Mouse (Mus musculus): Measurements from ENCODE around the gene Rdh5. TPM values are rescaled to one million over a fixed set of nuclear protein-coding genes. Genes with fewer than 3 reads are reported as not detected.

The Rdh5 gene
- polyA plus RNA-seq, 1 experiment from 2014 or later: 19.3 TPM

DNA sequence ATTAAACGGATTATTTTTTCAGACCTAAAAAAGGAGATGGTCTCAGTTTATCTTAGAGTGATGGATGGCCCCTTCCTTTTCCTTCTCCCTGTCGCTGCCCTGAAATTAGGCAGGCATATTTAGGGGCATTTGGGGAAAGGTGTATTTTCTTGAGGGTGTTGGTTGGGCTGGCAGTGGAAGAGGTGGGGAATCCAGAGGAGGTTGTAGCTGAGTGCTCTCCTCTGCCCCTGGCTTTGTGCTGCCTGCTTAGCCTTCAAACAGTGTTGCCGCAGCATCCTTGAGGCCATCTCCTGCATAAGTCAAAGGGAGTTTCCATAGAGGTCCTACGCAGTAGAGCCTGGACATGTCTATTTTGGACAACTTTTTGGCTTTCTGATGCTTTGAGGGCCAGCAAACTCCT, 9.9 kb downstream of the Rdh5 start:
- no peak overlapping the region for H3K9ac ChIP-seq
- peaks cover 32% of the 10 kb centered on the region for H3K4me1 ChIP-seq (replicated peaks)
- no peak overlapping the region for H3K27ac ChIP-seq
- H3K4me3 ChIP-seq: no peak overlapping the region
- H3K4me2 ChIP-seq: no peak overlapping the region
- no peaks in the 10 kb centered on the region for H3K9me3 ChIP-seq
- 78% methylated on average over 4 of the region's 4 CpGs for WGBS
- peaks cover 15% of the 10 kb centered on the region; the same call in 1 of the 2 replicates for H3K27me3 ChIP-seq
- H3K36me3 ChIP-seq: peaks cover 15% of the 10 kb centered on the region
- ATAC-seq (ENCODE audit: low FRiP score): no peak

DNA sequence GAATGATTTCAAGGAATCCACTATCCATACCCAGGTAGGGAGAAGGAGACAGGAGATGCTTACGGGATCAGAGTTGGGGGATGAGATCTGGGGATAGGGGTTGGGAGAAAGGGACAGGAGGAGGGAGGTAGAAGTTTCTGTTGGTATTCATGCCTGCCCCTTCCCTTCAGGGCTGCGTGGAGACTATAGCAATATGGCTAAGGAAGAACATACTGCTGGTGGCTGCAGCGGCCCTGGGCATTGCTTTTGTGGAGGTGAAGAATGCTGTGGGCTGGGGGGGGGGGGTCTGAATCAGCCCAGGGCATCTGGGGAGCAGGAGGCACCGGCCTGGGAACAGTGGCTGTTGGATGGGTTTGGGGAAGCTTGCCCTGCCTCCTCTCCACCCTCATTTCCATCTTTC, 10.4 kb downstream of the Rdh5 start:
- no peak for ATAC-seq (ENCODE audit: low FRiP score)
- Histone ChIP-seq H3K36me3 (0 out of 2 replicates have a peak, but pooled peaks cover 10% of the 10 kb centered on the region), H3K4me2 (no peak overlapping the region), H3K9me3 (no peaks in the 10 kb centered on the region), H3K4me3 (no peak overlapping the region), H3K9ac (no peak overlapping the region), H3K4me1 (replicated peaks) (peaks cover 31% of the 10 kb centered on the region), H3K27ac (no peak overlapping the region), H3K27me3 (peaks cover 17% of the 10 kb centered on the region; the same call in 1 of the 2 replicates)
- WGBS: 75% methylated on average over 4 of the region's 4 CpGs

DNA sequence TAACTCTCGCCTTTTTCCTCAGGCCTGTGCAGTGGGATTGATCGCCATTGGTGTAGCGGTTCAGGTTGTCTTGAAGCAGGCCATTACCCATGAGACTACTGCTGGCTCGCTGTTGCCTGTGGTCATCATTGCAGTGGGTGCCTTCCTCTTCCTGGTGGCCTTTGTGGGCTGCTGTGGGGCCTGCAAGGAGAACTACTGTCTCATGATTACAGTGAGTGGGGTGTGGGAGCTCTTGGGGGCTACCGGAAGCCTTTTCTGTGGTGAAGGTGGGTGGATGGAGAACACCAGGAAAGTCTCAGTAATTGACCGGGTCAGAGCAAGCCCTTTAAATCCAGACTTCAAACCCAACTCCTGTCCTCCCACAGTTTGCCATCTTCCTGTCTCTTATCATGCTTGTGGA, 11.3 kb downstream of the Rdh5 start:
- peak overlapping the region; percentile 72; the same call in 1 of the 2 replicates for H3K4me3 ChIP-seq
- H3K27me3 ChIP-seq: peaks cover 17% of the 10 kb centered on the region; the same call in 1 of the 2 replicates
- no peak overlapping the region for H3K9ac ChIP-seq
- no peak overlapping the region for H3K27ac ChIP-seq
- H3K9me3 ChIP-seq: no peaks in the 10 kb centered on the region
- H3K36me3 ChIP-seq: 0 out of 2 replicates have a peak, but pooled peaks cover 3% of the 10 kb centered on the region
- H3K4me2 ChIP-seq: peak overlapping the region; percentile 76
- H3K4me1 ChIP-seq (replicated peaks): peaks cover 31% of the 10 kb centered on the region
- no peak for ATAC-seq (ENCODE audit: low FRiP score)
- 93% methylated on average over 6 of the region's 6 CpGs for WGBS

DNA sequence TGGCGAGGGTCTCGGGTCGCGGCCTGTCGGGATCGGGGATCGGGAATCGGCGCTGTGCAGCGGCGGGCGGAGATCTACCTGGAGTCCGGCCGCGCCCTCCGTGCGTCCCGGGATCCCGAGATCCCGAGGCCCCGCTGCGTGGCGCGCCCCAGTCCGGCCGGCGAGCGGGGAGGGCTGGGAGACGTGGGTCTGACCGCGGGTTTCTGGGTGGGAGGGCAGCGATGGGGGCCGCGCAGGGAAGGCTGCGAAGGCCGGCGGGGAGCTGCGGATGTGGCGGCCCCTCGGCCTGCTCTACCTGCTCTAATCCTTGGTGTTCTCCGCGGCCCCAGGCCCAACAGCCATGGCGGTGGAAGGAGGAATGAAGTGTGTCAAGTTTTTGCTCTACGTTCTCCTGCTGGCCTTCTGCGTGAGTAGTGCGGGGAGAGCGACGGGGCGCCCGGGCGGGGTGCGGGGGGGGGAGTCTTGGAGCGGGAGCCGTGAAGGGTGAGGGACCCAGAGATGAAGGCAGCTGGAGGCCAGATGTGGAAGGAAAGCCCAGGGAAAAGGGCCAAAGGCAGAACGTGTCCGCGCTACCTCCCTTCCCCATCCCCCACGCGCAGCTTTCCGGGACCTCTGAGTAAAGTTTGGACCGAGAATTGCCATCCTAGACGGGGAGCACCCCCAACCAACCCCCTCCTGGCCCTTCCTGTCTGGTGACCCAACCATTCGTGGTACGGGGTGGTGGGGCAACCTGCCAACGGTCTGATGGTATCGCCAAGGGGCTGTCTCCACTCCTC, 12.4 kb downstream of the Rdh5 start:
- no peaks in the 10 kb centered on the region for H3K9me3 ChIP-seq
- H3K4me2 ChIP-seq: peak overlapping the region; percentile 76
- peaks cover 17% of the 10 kb centered on the region; the same call in 1 of the 2 replicates for H3K27me3 ChIP-seq
- peak overlapping the region; percentile 64 for H3K27ac ChIP-seq
- peak overlapping the region; percentile 86 for H3K9ac ChIP-seq
- 2% methylated on average over 46 of the region's 66 CpGs for WGBS
- 0 out of 2 replicates have a peak, but pooled peaks cover under 1% of the 10 kb centered on the region for H3K36me3 ChIP-seq
- peak; percentile 52 for ATAC-seq (ENCODE audit: low FRiP score)
- H3K4me1 ChIP-seq (replicated peaks): peaks cover 31% of the 10 kb centered on the region
- H3K4me3 ChIP-seq: peak overlapping the region; percentile 72

DNA sequence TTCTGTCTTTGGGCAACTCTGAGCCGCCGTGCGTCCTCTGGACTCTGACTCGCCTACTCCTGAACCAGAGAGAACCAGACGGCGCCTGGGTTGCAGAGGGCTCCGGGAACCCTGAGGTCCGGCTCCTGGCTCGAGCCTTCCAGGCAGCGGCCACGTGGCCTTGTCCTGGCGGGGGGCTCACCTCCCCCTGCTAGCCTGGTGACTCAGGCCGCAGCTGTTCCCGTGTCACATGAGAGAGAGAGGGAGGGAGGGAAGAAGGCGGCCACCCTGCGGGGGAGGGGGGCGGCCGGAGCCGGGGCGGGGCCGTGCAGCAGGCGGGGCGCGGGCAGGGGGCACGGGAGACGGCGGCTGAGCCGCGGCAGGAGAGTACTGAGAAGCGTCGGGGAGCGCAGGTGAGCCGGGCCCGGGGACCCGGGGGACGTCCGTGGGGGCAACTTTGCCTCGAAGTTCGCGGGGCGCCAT, 13.1 kb downstream of the Rdh5 start:
- Histone ChIP-seq H3K27me3 (peaks cover 17% of the 10 kb centered on the region; the same call in 1 of the 2 replicates), H3K27ac (peak overlapping the region; percentile 64), H3K4me2 (peak overlapping the region; percentile 76), H3K36me3 (no peaks in the 10 kb centered on the region), H3K4me3 (peak overlapping the region; percentile 72), H3K9me3 (no peaks in the 10 kb centered on the region), H3K9ac (peak overlapping the region; percentile 86), H3K4me1 (replicated peaks) (peaks cover 31% of the 10 kb centered on the region)
- 2% methylated on average over 34 of the region's 41 CpGs for WGBS
- ATAC-seq (ENCODE audit: low FRiP score): peak; percentile 61

DNA sequence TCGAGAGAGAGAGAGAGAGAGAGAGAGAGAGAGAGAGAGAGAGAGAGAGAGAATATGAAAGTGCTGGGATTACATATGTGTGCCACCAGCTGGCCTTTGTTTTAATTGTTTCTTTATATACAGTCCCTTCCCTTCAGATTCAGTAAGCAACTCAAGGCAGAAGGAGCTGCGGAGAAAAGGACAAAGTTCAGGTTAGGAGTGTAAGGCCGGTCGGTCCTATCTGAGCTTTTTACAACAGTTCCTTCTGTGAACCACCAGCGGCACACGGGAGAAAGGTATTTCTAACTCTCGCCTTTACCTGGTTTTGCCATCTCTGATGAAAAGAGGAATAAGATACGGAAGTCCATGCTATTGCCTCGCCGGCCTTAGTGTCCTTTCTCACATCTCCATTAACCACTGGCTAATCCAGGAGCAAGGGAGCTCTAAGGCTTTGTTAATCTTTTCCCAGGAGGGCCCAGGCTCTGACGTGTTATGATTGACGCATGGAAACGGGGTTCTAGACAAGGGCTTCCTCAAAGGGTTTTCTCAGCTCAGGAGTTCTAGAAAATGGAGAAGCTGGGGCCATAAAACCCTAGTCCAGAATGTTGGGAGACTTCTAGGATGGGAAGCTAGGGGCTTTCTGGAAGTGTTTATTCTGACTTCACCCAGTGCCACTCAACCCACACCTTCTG, 13.8 kb downstream of the Rdh5 start:
- H3K9me3 ChIP-seq: no peaks in the 10 kb centered on the region
- peaks cover 30% of the 10 kb centered on the region for H3K4me1 ChIP-seq (replicated peaks)
- 0 out of 2 replicates have a peak overlapping the region, but pooled peaks have one; percentile 64 for H3K27ac ChIP-seq
- no peaks in the 10 kb centered on the region for H3K36me3 ChIP-seq
- H3K27me3 ChIP-seq: peaks cover 17% of the 10 kb centered on the region; the same call in 1 of the 2 replicates
- 59% methylated on average over 13 of the region's 13 CpGs for WGBS
- H3K4me3 ChIP-seq: peak overlapping the region; percentile 72
- ATAC-seq (ENCODE audit: low FRiP score): no peak
- H3K4me2 ChIP-seq: peak overlapping the region; percentile 76
- peak overlapping the region; percentile 86; the same call in 1 of the 2 replicates for H3K9ac ChIP-seq

DNA sequence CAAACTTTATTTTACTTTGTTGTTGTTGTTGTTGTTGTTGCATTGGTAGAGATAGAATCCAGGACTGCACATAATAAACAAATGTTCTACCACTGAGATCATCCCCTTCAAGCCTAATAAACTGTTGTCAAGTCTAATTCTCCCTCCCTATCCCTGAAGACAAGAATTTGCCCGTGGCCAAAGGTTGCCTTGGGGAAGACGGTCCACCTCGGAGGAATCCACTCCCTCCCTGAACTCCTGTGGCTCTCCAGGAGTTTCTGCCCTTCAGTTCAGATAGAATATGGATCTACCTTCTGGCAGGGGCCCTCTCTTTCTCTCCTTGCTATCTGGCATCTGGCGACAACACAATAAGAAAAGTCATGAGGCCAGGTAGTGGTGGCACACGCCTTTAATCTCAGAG, 17.9 kb downstream of the Rdh5 start:
- 81% methylated on average over 5 of the region's 5 CpGs for WGBS
- no peak for ATAC-seq (ENCODE audit: low FRiP score)
- Histone ChIP-seq H3K4me1 (replicated peaks) (peaks cover 10% of the 10 kb centered on the region), H3K4me3 (no peak overlapping the region), H3K27ac (no peak overlapping the region), H3K9me3 (no peaks in the 10 kb centered on the region), H3K9ac (no peak overlapping the region), H3K36me3 (no peaks in the 10 kb centered on the region), H3K4me2 (no peak overlapping the region), H3K27me3 (peaks cover 14% of the 10 kb centered on the region; the same call in 1 of the 2 replicates)

DNA sequence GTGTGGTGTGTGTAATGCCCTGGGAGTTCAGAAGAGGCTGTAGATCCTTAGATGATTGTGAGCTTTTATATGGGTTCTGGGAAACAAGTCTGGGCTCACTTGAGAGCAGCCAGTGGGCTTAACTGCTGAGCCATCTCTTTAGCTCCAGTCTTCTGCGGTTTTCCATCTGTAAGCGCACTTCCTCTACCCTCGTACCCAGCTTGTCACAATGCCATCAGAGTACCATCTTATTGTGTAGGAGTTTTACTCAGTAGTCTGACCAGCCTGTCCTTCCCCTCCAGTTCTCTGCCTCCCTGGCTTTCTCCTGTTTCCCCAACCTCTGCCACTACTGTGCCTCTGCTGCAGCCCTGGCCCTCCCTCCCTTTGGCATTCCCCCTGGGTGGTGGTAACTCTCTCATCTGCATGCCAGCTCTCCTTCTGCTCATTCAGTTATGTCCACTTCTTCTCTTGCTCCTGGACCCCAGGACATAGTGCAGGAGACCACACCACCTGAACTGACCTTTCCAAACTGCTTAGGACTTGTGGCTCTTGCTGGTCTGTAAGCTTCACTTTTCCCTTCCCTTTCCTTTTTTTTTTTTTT, 20.2 kb downstream of the Rdh5 start:
- Histone ChIP-seq H3K9ac (no peak overlapping the region), H3K27ac (no peak overlapping the region), H3K9me3 (no peaks in the 10 kb centered on the region), H3K4me2 (no peak overlapping the region), H3K27me3 (0 out of 2 replicates have a peak, but pooled peaks cover 5% of the 10 kb centered on the region), H3K36me3 (no peaks in the 10 kb centered on the region), H3K4me1 (replicated peaks) (no peaks in the 10 kb centered on the region), H3K4me3 (no peak overlapping the region)
- no peak for ATAC-seq (ENCODE audit: low FRiP score)
- 80% methylated on average over 3 of the region's 3 CpGs for WGBS

DNA sequence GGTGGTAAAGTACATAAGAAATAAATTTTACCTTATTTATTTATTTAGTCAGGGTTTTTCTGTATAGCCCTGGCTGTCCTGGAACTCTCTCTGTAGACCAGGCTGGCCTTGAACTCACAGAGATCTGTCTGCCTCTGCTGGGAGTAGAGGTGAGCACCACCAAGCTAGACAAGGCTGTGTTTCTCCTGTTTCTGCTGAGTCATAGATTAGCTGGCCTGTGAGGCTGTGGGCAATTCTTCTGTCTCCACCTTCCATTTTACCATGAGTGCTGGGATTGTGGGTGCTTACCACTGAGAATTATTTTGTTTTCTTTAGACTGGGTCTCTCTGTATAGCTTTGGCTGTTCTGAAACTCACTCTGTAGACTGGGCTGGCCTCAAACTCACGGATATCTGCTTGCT, 21.3 kb downstream of the Rdh5 start:
- H3K9ac ChIP-seq: no peak overlapping the region
- H3K36me3 ChIP-seq: no peaks in the 10 kb centered on the region
- H3K27me3 ChIP-seq: peaks cover 14% of the 10 kb centered on the region
- WGBS: 84% methylated on average over 1 of the region's 1 CpGs
- H3K4me3 ChIP-seq: no peak overlapping the region
- no peaks in the 10 kb centered on the region for H3K9me3 ChIP-seq
- H3K4me1 ChIP-seq (replicated peaks): 0 out of 2 replicates have a peak, but pooled peaks cover 7% of the 10 kb centered on the region
- ATAC-seq (ENCODE audit: low FRiP score): no peak
- H3K4me2 ChIP-seq: no peak overlapping the region
- no peak overlapping the region for H3K27ac ChIP-seq

DNA sequence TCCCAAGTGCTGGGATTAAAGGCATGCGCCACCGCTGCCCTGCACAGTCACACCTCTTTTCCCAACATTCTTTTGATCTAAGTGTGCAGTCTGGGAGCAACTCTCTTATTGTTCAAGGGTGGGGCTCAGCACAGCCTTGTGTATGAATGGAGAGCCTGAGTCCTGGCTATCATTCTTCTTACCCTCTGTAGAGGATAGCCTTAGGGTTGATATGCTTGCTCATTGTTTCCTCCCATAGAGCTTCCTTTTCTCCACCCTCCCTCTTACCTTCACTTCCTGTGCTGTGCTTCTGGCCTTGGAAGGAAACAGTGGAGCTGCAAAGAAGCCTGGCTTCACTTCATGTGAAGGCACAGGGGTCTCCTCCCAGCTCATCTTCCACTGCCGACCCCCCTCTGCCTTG, 22.0 kb downstream of the Rdh5 start, which contains the start of gene Cd63:
Gene Cd63, plus strand, starts transcription at position 292 of the 400 bp plus-strand sequence.
- Histone ChIP-seq H3K9me3 (no peaks in the 10 kb centered on the region), H3K4me2 (no peak within 1 kb of the TSS), H3K36me3 (no peaks in the 10 kb centered on the region), H3K27me3 (peaks cover 21% of the 10 kb centered on the region), H3K4me1 (replicated peaks) (peaks cover 14% of the 10 kb centered on the region), H3K9ac (no peak within 1 kb of the TSS), H3K4me3 (no peak within 1 kb of the TSS), H3K27ac (no peak within 1 kb of the TSS)
- ATAC-seq (ENCODE audit: low FRiP score): no peak
- 85% methylated on average over 3 of the region's 3 CpGs for WGBS

DNA sequence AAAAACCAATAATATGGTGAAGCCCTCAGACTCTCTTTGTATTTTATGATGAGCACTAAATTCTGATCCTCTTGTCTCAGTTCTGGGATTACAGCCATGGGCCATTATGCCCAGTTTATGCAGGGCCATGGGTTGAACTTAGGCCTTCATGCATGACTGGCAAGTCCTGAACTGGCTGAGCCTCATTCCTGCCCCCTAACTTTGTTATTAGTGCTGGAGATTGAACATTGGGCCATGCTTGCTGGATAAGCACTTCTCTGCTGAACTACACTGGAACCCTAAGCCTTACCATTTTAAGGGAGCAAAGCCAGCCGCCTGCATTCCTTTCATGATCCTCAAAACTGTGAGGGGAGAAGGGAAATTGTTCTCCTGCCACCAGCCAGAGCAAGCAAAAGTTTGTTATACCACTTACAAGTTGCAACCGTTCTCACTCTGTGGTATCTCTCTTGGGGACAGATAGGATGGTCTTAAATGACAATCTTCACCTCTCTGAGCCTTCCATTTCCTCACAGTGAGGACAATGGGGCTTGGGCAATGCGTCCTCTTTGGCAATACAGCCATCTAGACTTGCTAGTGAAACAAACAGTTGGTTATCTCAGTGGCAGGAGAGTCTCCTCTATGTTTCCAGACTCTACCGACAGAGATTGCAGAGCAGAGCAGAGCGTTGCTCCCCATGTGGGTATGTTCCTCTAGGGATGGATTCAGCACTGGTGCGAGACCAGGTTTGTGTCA, 22.8 kb downstream of the Rdh5 start:
- Histone ChIP-seq H3K4me3 (no peak overlapping the region), H3K4me1 (replicated peaks) (peaks cover 15% of the 10 kb centered on the region), H3K36me3 (no peaks in the 10 kb centered on the region), H3K9ac (no peak overlapping the region), H3K27ac (no peak overlapping the region), H3K4me2 (no peak overlapping the region), H3K27me3 (peaks cover 22% of the 10 kb centered on the region), H3K9me3 (no peaks in the 10 kb centered on the region)
- ATAC-seq (ENCODE audit: low FRiP score): no peak
- 85% methylated on average over 6 of the region's 6 CpGs for whole genome bisulfite sequencing
